Mouse (Mus musculus) lung, embryonic 14.5 days (tissue): ENCODE measurements around the gene Dhrs1. TPM values are rescaled to one million over a fixed set of nuclear protein-coding genes. Genes with fewer than 3 reads are reported as not detected.
"Not testable (repeated sequence)": the region's sequence is repeated elsewhere in the genome, so short reads cannot be mapped to it uniquely, and the experiment has no call there.

Experiments used
- ATAC-seq: fragments of 200-750 bp; cut with Nextera tagmentation; 2 replicates; pipeline ENCODE4 v1.8.0; 2017; ENCODE audit warnings: mild to moderate bottlenecking, moderate TSS enrichment, moderate library complexity; ENCODE audit not compliant: insufficient read depth
- DNase-seq: peaks from one replicate; pipeline ENCODE4 v3.0.0-alpha.2; 2015
- H3K27ac ChIP-seq: fragments of 300-500 bp; sonication (generic); 2 replicates; pipeline ENCODE4 v1.5.1; 2014; ENCODE audit warnings: low read depth, mild to moderate bottlenecking, moderate library complexity
- H3K27me3 ChIP-seq: fragments of 300-500 bp; sonication (generic); 2 replicates; pipeline ENCODE4 v1.6.1; 2014; ENCODE audit warnings: low read length, control low read depth; ENCODE audit not compliant: insufficient read depth
- H3K36me3 ChIP-seq: fragments of 300-500 bp; sonication (generic); 2 replicates; pipeline ENCODE4 v1.6.1; 2014; ENCODE audit warnings: control low read depth; ENCODE audit not compliant: insufficient read depth
- H3K4me1 ChIP-seq: fragments of 300-500 bp; sonication (generic); 2 replicates; pipeline ENCODE4 v1.6.1; 2014; ENCODE audit warnings: antibody characterized with exemption, control low read depth; ENCODE audit not compliant: insufficient read depth
- H3K4me2 ChIP-seq: fragments of 300-500 bp; sonication (generic); 2 replicates; pipeline ENCODE4 v1.6.1; 2014; ENCODE audit warnings: mild to moderate bottlenecking
- H3K4me3 ChIP-seq: fragments of 300-500 bp; sonication (generic); 2 replicates; pipeline ENCODE4 v1.5.1; 2014; ENCODE audit warnings: low read depth, low read length
- H3K9ac ChIP-seq: fragments of 300-500 bp; sonication (generic); 2 replicates; pipeline ENCODE4 v1.6.1; 2014
- H3K9me3 ChIP-seq: fragments of 300-500 bp; sonication (generic); 2 replicates; pipeline ENCODE4 v1.6.1; 2016; ENCODE audit warnings: low read depth, low read length, control low read depth
- CTCF ChIP-seq: IDR thresholded peaks from 2 replicates; pipeline ENCODE4 v1.5.1; 2016; ENCODE audit warnings: antibody characterized with exemption, low read depth
- WGBS: fragments of 180-500 bp; shearing (Covaris S2); extraction: QIAGEN DNeasy Blood & Tissue Kit; methylation state at CpG from one replicate; pipeline ENCODE4 v1.1.7; 2014; 5-methylcytosine and 5-hydroxymethylcytosine counted together
- polyA plus RNA-seq: library from polyadenylated mRNA; unstranded; fragments of >200 nt; fragmentation: Nextera tagmentation; extraction: Ambion mirVana; gene quantifications from 2 replicates; pipeline ENCODE4 v1.2.1, GENCODE M21; 2014

The Dhrs1 gene
- polyA plus RNA-seq, 1 experiment from 2014 or later = 76.7 TPM

GRCm38 (mm10) chr14:55765696-55766095, 20.2 kb upstream of the Dhrs1 start, which contains the start of gene Ltb4r1:
Gene Ltb4r1, plus strand, starts transcription at chr14:55765962.
- 59% methylated on average over 4 of the region's 4 CpGs for WGBS
- Histone ChIP-seq H3K4me3 (no peak within 1 kb of the TSS), H3K9ac (no peak within 1 kb of the TSS), H3K4me1 (0 out of 2 replicates have a peak, but pooled peaks cover 5% of the 10 kb centered on the region), H3K9me3 (no peaks in the 10 kb centered on the region), H3K4me2 (no peak within 1 kb of the TSS), H3K27me3 (peaks cover 33% of the 10 kb centered on the region), H3K27ac (no peak within 1 kb of the TSS), H3K36me3 (no peaks in the 10 kb centered on the region)
- DNase-seq (no peak), ATAC-seq (no peak)
- TF ChIP-seq CTCF = no peak

- no peak for TF ChIP-seq CTCF
- Histone ChIP-seq H3K4me2 (peak overlapping the region; percentile 98), H3K9ac (peak overlapping the region; percentile 65; the same call in 1 of the 2 replicates), H3K27me3 (peaks cover 28% of the 10 kb centered on the region), H3K4me3 (no peak overlapping the region), H3K9me3 (no peaks in the 10 kb centered on the region), H3K27ac (no peak overlapping the region), H3K4me1 (0 out of 2 replicates have a peak, but pooled peaks cover 5% of the 10 kb centered on the region), H3K36me3 (no peaks in the 10 kb centered on the region)
- no peak for ATAC-seq
- peak; percentile 17 for DNase-seq
- 49% methylated on average over 7 of the region's 7 CpGs for WGBS
Measured at GRCm38 (mm10) chr14:55763166-55763565, 17.7 kb upstream of the Dhrs1 start.

- H3K36me3 ChIP-seq = no peaks in the 10 kb centered on the region
- ATAC-seq (peak; percentile 80), DNase-seq (peak; percentile 83)
- peak overlapping the region; percentile 53 for H3K4me3 ChIP-seq
- H3K4me2 ChIP-seq = peak overlapping the region; percentile 98
- TF ChIP-seq CTCF = peak; percentile 36
- H3K9ac ChIP-seq = peak overlapping the region; percentile 65
- peak overlapping the region; percentile 58; the same call in 1 of the 2 replicates for H3K27ac ChIP-seq
- H3K4me1 ChIP-seq = 0 out of 2 replicates have a peak, but pooled peaks cover 5% of the 10 kb centered on the region
- H3K27me3 ChIP-seq = peaks cover 20% of the 10 kb centered on the region
- under 1% methylated on average over 77 of the region's 77 CpGs for WGBS
- H3K9me3 ChIP-seq = no peaks in the 10 kb centered on the region
Measured at GRCm38 (mm10) chr14:55762001-55762821, 16.7 kb upstream of the Dhrs1 start.

GRCm38 (mm10) chr14:55761163-55761562, 15.7 kb upstream of the Dhrs1 start, which contains the start of gene Ltb4r2:
Gene Ltb4r2, plus strand, starts transcription at chr14:55761428.
- WGBS = 69% methylated on average over 6 of the region's 6 CpGs
- TF ChIP-seq CTCF = no peak
- peak within 1 kb of the TSS; percentile 65 for H3K9ac ChIP-seq
- 0 out of 2 replicates have a peak, but pooled peaks cover 5% of the 10 kb centered on the region for H3K4me1 ChIP-seq
- H3K4me3 ChIP-seq = peak within 1 kb of the TSS; percentile 53
- no peaks in the 10 kb centered on the region for H3K9me3 ChIP-seq
- peaks cover 4% of the 10 kb centered on the region; the same call in 1 of the 2 replicates for H3K36me3 ChIP-seq
- H3K27me3 ChIP-seq = peaks cover 17% of the 10 kb centered on the region
- H3K4me2 ChIP-seq = peak within 1 kb of the TSS; percentile 98
- H3K27ac ChIP-seq = peak within 1 kb of the TSS; percentile 58; the same call in 1 of the 2 replicates
- no peak for DNase-seq
- ATAC-seq = no peak

GRCm38 (mm10) chr14:55760156-55760555, 14.7 kb upstream of the Dhrs1 start:
- 0 out of 2 replicates have a peak overlapping the region, but pooled peaks have one; percentile 2 for H3K9ac ChIP-seq
- peak overlapping the region; percentile 5; the same call in 1 of the 2 replicates for H3K4me3 ChIP-seq
- peak overlapping the region; percentile 44 for H3K4me2 ChIP-seq
- peak; percentile 80 for TF ChIP-seq CTCF
- WGBS = under 1% methylated on average over 6 of the region's 6 CpGs
- peaks cover 14% of the 10 kb centered on the region for H3K36me3 ChIP-seq
- H3K27ac ChIP-seq, H3K4me1 ChIP-seq, H3K9me3 ChIP-seq: not testable (repeated sequence)
- H3K27me3 ChIP-seq = peaks cover 17% of the 10 kb centered on the region
- DNase-seq = peak; percentile 94
- ATAC-seq = peak; percentile 11; the same call in 1 of the 2 replicates

- WGBS = 12% methylated on average over 8 of the region's 8 CpGs
- Histone ChIP-seq H3K9ac (no peak within 1 kb of the TSS), H3K9me3 (no peaks in the 10 kb centered on the region), H3K36me3 (peaks cover 32% of the 10 kb centered on the region), H3K4me2 (peak within 1 kb of the TSS; percentile 23), H3K27ac (no peak within 1 kb of the TSS), H3K27me3 (peaks cover 11% of the 10 kb centered on the region), H3K4me3 (no peak within 1 kb of the TSS), H3K4me1 (0 out of 2 replicates have a peak, but pooled peaks cover 5% of the 10 kb centered on the region)
- DNase-seq (peak; percentile 91), ATAC-seq (no peak)
- TF ChIP-seq CTCF = peak; percentile 73
Measured at GRCm38 (mm10) chr14:55758363-55758784, 12.9 kb upstream of the Dhrs1 start, which contains the start of gene Cideb. Gene Cideb, minus strand, starts transcription at chr14:55758458.

GRCm38 (mm10) chr14:55757566-55757965, 12.1 kb upstream of the Dhrs1 start:
- Histone ChIP-seq H3K4me2 (no peak overlapping the region), H3K9ac (no peak overlapping the region), H3K4me1 (no peaks in the 10 kb centered on the region), H3K9me3 (no peaks in the 10 kb centered on the region), H3K36me3 (peaks cover 40% of the 10 kb centered on the region), H3K27me3 (peaks cover 11% of the 10 kb centered on the region), H3K27ac (no peak overlapping the region), H3K4me3 (no peak overlapping the region)
- no peak for DNase-seq
- no peak for TF ChIP-seq CTCF
- ATAC-seq = no peak
- 60% methylated on average over 6 of the region's 6 CpGs for WGBS
